Mouse (Mus musculus) CH12.LX (cell line): ENCODE results near the gene Rgl2.

Source experiments
- CTCF ChIP-seq, 2 experiments: IDR thresholded peaks in 1 of 2; conservative IDR thresholded peaks in 1 of 2; 2 replicates each; pipeline ENCODE4 v1.5.1; 2011 to 2012; ENCODE audit warnings: low read depth in 2 of 2, low read length in 2 of 2, improper control_type of control experiment in 1 of 2, inconsistent platforms in 1 of 2, mild to moderate bottlenecking in 1 of 2, moderate library complexity in 1 of 2
- E2F4 ChIP-seq: IDR thresholded peaks from 2 replicates; pipeline ENCODE4 v1.6.1; 2011; ENCODE audit warnings: low read depth, low read length, improper control_type of control experiment; ENCODE audit not compliant: insufficient replicate concordance
- EP300 ChIP-seq: IDR thresholded peaks from 2 replicates; pipeline ENCODE4 v1.6.1; 2011; ENCODE audit warnings: low read length, improper control_type of control experiment
- MAFK ChIP-seq: IDR thresholded peaks from 2 replicates; pipeline ENCODE4 v1.6.1; 2011; ENCODE audit warnings: low read length, improper control_type of control experiment; ENCODE audit not compliant: insufficient replicate concordance
- MEF2A ChIP-seq: IDR thresholded peaks from 2 replicates; pipeline ENCODE4 v1.6.1; 2014; ENCODE audit warnings: low read depth, mild to moderate bottlenecking, inconsistent platforms, low read length, improper control_type of control experiment, borderline replicate concordance
- POLR2A ChIP-seq: IDR thresholded peaks from 2 replicates; pipeline ENCODE4 v1.6.1; 2011; ENCODE audit warnings: low read depth, mild to moderate bottlenecking, improper control_type of control experiment, low read length
- RAD21 ChIP-seq: IDR thresholded peaks from 2 replicates; pipeline ENCODE4 v1.6.1; 2011; ENCODE audit warnings: low read depth, mild to moderate bottlenecking, low read length, improper control_type of control experiment, moderate library complexity
- RCOR1 ChIP-seq: conservative IDR thresholded peaks from 2 replicates; pipeline ENCODE4 v1.6.1; 2012; ENCODE audit warnings: low read depth, mild to moderate bottlenecking, inconsistent platforms, low read length, improper control_type of control experiment
- TBP ChIP-seq: conservative IDR thresholded peaks from 2 replicates; pipeline ENCODE4 v1.6.1; 2011; ENCODE audit warnings: low read depth, low read length, improper control_type of control experiment
- UBTF ChIP-seq: IDR thresholded peaks from 2 replicates; pipeline ENCODE4 v1.6.1; 2012; ENCODE audit warnings: low read depth, mild to moderate bottlenecking, inconsistent platforms, low read length, improper control_type of control experiment, moderate library complexity
- USF1 ChIP-seq: IDR thresholded peaks from 2 replicates; pipeline ENCODE4 v1.6.1; 2014; ENCODE audit warnings: low read depth, mild to moderate bottlenecking, inconsistent platforms, low read length, improper control_type of control experiment
- ZNF384 ChIP-seq: IDR thresholded peaks from 2 replicates; pipeline ENCODE4 v1.6.1; 2012; ENCODE audit warnings: low read depth, low read length, improper control_type of control experiment, inconsistent platforms

- TF ChIP-seq MAFK (no peak), E2F4 (no peak), UBTF (no peak), POLR2A (no peak), CTCF (conservative IDR thresholded peaks at IDR 0.05 in 1 of 2, IDR thresholded peaks at IDR 0.05 in 1 of 2; ENCODE audit: low read depth in 2 of 2, low read length in 2 of 2) (no peak), RCOR1 (no peak), TBP (no peak), MEF2A (no peak), USF1 (no peak), ZNF384 (no peak), RAD21 (no peak), EP300 (no peak)
Measured at GRCm38 (mm10) chr17:33956336-33956735, 27.0 kb downstream of the Rgl2 start.
